Mouse (Mus musculus) olfactory bulb, adult 2 months (tissue): ENCODE data around the gene Cox16.

Experiments used
- CTCF ChIP-seq: fragments of 200-500 bp; IDR thresholded peaks from 2 replicates; pipeline ENCODE4 v1.5.1; 2012; ENCODE audit warnings: low read depth, mild to moderate bottlenecking, low read length, moderate library complexity; ENCODE audit not compliant: insufficient read depth
- POLR2A ChIP-seq: fragments of 200-500 bp; IDR thresholded peaks from 2 replicates; pipeline ENCODE4 v1.6.1; 2012; ENCODE audit warnings: mild to moderate bottlenecking, low read depth, low read length, moderate library complexity; ENCODE audit not compliant: insufficient read depth

GRCm38 (mm10) chr12:81324116-81324515, 160.8 kb downstream of the Cox16 start:
- no peak for TF ChIP-seq CTCF
- no peak for TF ChIP-seq POLR2A
